Mouse (Mus musculus) bone marrow, adult 2 months (tissue): ENCODE data around the gene Polr1d. TPM values are rescaled to one million over a fixed set of nuclear protein-coding genes. Genes with fewer than 3 reads are reported as not detected.

Experiments
- H3K27ac ChIP-seq: fragments of 200-500 bp; 2 replicates; pipeline ENCODE4 v1.5.1; 2012; ENCODE audit warnings: low read depth, mild to moderate bottlenecking, control low read depth, inconsistent platforms, low read length; ENCODE audit not compliant: control insufficient read depth, poor library complexity, insufficient read depth
- H3K4me1 ChIP-seq: fragments of 200-500 bp; 2 replicates; pipeline ENCODE4 v1.6.1; 2011; ENCODE audit warnings: low read length; ENCODE audit not compliant: control insufficient read depth, insufficient read depth
- H3K4me3 ChIP-seq: fragments of 200-500 bp; replicated peaks from 2 replicates; pipeline ENCODE3; 2011; ENCODE audit warnings: mild to moderate bottlenecking, low read depth, low read length, control low read depth; ENCODE audit not compliant: control insufficient read depth
- CTCF ChIP-seq: fragments of 200-500 bp; IDR thresholded peaks from 2 replicates; pipeline ENCODE4 v1.5.1; 2011; ENCODE audit warnings: low read length, control low read depth; ENCODE audit not compliant: control insufficient read depth, insufficient read depth
- POLR2A ChIP-seq: fragments of 200-500 bp; IDR thresholded peaks from 2 replicates; pipeline ENCODE4 v1.6.1; 2011; ENCODE audit warnings: low read depth, mild to moderate bottlenecking, control low read depth, low read length, borderline replicate concordance; ENCODE audit not compliant: control insufficient read depth
- WGBS: fragments of 180-500 bp; shearing (Covaris S2); methylation state at CpG from one replicate; pipeline ENCODE4 v1.1.7; 2018; 5-methylcytosine and 5-hydroxymethylcytosine counted together
- polyA plus RNA-seq: library from polyadenylated mRNA; stranded (reverse); fragments of >200 nt; gene quantifications from 2 replicates; pipeline ENCODE4 v1.2.4, GENCODE M21; 2011; ENCODE audit warnings: low replicate concordance; ENCODE audit not compliant: missing spikeins, insufficient read depth, insufficient read length

Polr1d gene
- polyA plus RNA-seq, 1 experiment: 100 TPM

- 81% methylated on average over 5 of the region's 5 CpGs for WGBS
- peaks cover 3% of the 10 kb centered on the region; the same call in 1 of the 2 replicates for H3K4me1 ChIP-seq
- H3K4me3 ChIP-seq: no peak overlapping the region
- TF ChIP-seq POLR2A (no peak), CTCF (no peak)
- H3K27ac ChIP-seq: no peak overlapping the region
These were observed 18.2 kb upstream of the Polr1d start for GRCm38 (mm10) chr5:147058661-147059060.

DNA sequence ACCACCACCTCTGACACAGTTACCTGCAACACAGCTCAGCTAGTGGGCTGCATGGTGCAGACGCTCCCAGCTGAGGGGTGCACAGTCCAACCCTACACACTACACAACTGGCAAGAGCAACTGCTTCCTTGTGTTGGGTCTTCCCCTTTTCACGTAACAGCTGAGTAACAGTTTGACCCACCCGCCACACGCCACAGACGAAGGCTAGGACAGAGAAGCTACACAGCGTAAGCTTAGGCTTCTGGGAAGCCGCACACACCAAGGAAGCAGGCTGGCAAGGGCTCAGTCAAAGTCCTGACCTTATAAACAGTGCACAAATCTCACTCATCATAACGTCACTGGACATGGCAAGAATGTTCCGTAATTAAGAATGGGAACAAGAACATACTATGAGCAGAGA, 17.5 kb upstream of the Polr1d start:
- Histone ChIP-seq H3K27ac (no peak overlapping the region), H3K4me1 (peaks cover 3% of the 10 kb centered on the region; the same call in 1 of the 2 replicates), H3K4me3 (no peak overlapping the region)
- 43% methylated on average over 9 of the region's 9 CpGs for WGBS
- TF ChIP-seq POLR2A: no peak
- no peak for TF ChIP-seq CTCF

GRCm38 (mm10) chr5:147060024-147060423, 16.8 kb upstream of the Polr1d start:
- H3K27ac ChIP-seq: no peak overlapping the region
- peaks cover 3% of the 10 kb centered on the region; the same call in 1 of the 2 replicates for H3K4me1 ChIP-seq
- no peak overlapping the region for H3K4me3 ChIP-seq
- 72% methylated on average over 2 of the region's 2 CpGs for WGBS
- TF ChIP-seq POLR2A: no peak
- TF ChIP-seq CTCF: no peak

DNA sequence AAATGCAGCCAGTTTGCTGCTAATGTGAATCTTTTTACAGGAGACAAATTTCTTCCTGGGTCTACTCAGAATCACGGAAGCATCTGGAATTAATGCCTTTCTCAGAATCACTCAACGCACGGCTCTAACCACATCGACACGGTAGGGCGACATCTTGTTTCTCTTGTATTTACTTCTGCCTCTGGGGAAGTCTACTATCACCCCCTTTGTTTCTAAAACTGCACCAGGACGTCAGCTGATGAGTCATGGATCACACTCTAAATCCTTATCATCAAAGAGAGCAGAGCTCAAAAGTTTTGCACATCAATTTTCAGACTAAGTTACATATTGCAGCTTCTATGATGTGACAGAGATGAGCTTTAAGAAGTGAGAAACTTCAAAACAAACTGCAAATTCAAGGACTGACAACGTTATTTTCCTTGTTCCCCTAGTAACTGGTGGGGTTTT, 13.6 kb upstream of the Polr1d start:
- TF ChIP-seq CTCF (no peak), POLR2A (no peak)
- H3K4me3 ChIP-seq: no peak overlapping the region
- peaks cover 3% of the 10 kb centered on the region; the same call in 1 of the 2 replicates for H3K4me1 ChIP-seq
- no peak overlapping the region for H3K27ac ChIP-seq
- WGBS: 67% methylated on average over 8 of the region's 8 CpGs

- Histone ChIP-seq H3K4me3 (no peak overlapping the region), H3K27ac (no peak overlapping the region), H3K4me1 (no peaks in the 10 kb centered on the region)
- no peak for TF ChIP-seq CTCF
- TF ChIP-seq POLR2A: no peak
- 70% methylated on average over 4 of the region's 4 CpGs for WGBS
These were observed 10.7 kb upstream of the Polr1d start for GRCm38 (mm10) chr5:147066129-147066528.

DNA sequence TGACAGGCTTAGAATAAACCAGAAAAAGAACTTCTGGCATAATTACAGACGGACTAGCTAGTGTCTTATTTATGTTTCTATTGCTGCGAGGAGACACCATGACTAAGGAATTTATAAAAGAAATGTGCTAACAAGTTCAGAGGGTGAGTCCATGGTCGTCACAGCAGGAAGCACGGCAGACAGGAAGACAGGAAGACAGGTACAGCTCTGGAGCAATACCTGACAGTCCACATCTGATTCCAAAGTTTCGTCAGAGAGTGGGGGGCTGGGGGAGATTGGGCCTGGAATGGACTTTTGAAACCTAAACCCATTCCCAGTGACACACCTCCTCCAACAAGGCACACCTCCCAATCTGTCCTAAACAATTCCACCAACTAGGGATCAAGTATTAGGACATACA, 9.9 kb upstream of the Polr1d start:
- no peak overlapping the region for H3K27ac ChIP-seq
- H3K4me1 ChIP-seq: no peaks in the 10 kb centered on the region; the same call in 1 of the 2 replicates
- TF ChIP-seq POLR2A (no peak), CTCF (no peak)
- 58% methylated on average over 5 of the region's 5 CpGs for WGBS
- no peak overlapping the region for H3K4me3 ChIP-seq

DNA sequence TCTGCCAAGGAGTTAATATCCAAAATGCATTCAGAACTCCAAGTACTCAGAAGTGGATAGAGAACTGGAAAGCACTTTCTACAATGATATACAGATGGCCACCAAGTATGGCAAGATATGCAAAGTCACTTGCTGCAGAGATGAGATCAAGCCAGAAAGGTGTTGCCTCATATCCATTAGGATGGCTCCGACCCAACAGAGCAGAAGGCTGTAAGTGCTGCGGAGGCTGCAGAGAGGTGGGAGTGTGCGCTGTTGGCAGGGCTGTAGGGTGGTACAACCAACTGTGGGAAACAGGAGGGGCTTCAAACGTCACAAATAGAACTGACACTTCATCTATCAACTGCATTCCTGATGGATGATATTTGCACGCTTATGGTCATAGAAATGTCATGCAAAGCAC, 8.0 kb upstream of the Polr1d start:
- TF ChIP-seq CTCF (no peak), POLR2A (no peak)
- Histone ChIP-seq H3K4me3 (no peak overlapping the region), H3K4me1 (no peaks in the 10 kb centered on the region; the same call in 1 of the 2 replicates), H3K27ac (no peak overlapping the region)
- 82% methylated on average over 5 of the region's 5 CpGs for WGBS

- no peak for TF ChIP-seq CTCF
- TF ChIP-seq POLR2A: no peak
These were observed 5.9 kb upstream of the Polr1d start for GRCm38 (mm10) chr5:147070791-147071516.

GRCm38 (mm10) chr5:147071886-147072285, 5.0 kb upstream of the Polr1d start:
- Histone ChIP-seq H3K4me3 (no peak overlapping the region), H3K4me1 (no peaks in the 10 kb centered on the region; the same call in 1 of the 2 replicates), H3K27ac (no peak overlapping the region)
- 67% methylated on average over 4 of the region's 4 CpGs for WGBS
- TF ChIP-seq POLR2A (no peak), CTCF (no peak)

More at GRCm38 (mm10) chr5:147070791-147071516, 5.9 kb upstream of the Polr1d start:
- no peaks in the 10 kb centered on the region; the same call in 1 of the 2 replicates for H3K4me1 ChIP-seq
- 80% methylated on average over 16 of the region's 16 CpGs for WGBS
- H3K4me3 ChIP-seq: no peak overlapping the region
- H3K27ac ChIP-seq: no peak overlapping the region

GRCm38 (mm10) chr5:147073805-147074204, 3.0 kb upstream of the Polr1d start:
- TF ChIP-seq CTCF: no peak
- TF ChIP-seq POLR2A: no peak
- Histone ChIP-seq H3K4me3 (no peak overlapping the region), H3K27ac (no peak overlapping the region), H3K4me1 (no peaks in the 10 kb centered on the region; the same call in 1 of the 2 replicates)
- 82% methylated on average over 6 of the region's 6 CpGs for WGBS
